Mouse (Mus musculus) spleen, postnatal 4 days (tissue): Measurements from ENCODE around the gene Meis3.
A peak's percentile ranks its signal among the peaks of the same experiment; 100 is the strongest.

Experiments
- DNase-seq, 2 experiments: peaks; one replicate each; pipeline ENCODE4 v3.0.0; 2022; ENCODE audit warnings: low spot score in 2 of 2

Meis3 gene

DNA sequence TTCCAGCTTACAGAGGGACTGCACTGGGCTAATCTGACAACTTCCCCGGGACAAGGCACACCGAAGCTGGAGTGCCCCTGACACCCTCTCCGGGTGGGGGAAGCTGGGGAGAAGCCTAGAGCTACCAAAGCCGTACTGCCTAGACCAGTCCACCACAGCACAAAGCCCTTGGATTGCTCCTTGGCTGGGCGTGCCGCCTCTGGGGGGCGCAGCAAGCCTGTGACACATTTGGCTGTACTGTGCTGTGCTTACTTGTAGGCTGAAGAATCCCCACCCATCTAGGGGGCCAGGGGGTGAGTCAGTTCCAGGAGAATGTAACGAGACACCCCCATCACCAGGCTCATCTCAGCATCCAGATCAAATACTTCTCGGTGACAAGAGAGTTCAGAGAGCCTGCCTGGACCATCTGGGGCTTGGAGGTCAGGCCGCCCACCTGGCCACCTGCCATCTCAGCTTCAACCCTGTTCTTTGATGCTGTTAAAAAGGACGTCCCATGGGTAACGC lies 36.0 kb downstream of the Meis3 start:
- no peak for DNase-seq

DNA sequence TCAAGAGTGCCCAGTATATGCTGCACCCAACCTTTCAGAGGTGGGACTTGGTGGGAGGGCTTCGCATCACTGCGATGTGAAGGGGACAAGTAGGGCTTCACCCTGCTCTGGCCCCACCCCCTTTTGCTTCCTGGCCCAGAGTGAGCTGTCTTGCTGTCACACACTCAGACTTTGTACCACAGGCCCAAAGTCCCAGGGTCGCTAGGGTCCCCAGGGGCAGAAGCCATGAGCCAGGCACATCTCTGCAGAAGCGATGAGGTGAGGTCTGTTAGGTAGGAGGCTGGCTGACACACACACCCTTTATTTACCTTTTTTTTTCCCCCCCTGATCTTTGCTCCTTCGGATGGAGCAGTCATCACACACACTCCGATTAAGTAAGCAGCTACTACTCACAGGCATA lies 38.3 kb downstream of the Meis3 start:
- no peak for DNase-seq

DNA sequence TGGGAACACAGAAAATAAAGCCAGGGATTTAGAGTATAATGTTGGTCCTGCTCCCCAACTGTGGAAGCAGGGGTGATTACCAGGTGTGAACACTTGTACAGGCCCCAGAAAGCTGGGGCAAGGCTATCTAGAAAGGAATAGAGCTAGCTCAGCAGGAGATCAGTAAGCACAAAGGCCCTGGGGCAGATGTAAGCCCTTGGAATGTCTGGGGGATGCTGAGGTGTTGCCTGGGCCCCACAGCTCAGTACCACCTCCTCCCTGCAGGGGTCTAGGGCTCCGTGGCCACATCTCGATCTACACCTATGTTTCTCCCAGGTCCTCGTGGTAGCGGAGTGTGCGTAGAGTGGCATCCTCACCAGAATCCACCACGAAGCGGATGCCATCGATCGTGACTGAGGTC lies 39.1 kb downstream of the Meis3 start:
- DNase-seq, result no peak

DNA sequence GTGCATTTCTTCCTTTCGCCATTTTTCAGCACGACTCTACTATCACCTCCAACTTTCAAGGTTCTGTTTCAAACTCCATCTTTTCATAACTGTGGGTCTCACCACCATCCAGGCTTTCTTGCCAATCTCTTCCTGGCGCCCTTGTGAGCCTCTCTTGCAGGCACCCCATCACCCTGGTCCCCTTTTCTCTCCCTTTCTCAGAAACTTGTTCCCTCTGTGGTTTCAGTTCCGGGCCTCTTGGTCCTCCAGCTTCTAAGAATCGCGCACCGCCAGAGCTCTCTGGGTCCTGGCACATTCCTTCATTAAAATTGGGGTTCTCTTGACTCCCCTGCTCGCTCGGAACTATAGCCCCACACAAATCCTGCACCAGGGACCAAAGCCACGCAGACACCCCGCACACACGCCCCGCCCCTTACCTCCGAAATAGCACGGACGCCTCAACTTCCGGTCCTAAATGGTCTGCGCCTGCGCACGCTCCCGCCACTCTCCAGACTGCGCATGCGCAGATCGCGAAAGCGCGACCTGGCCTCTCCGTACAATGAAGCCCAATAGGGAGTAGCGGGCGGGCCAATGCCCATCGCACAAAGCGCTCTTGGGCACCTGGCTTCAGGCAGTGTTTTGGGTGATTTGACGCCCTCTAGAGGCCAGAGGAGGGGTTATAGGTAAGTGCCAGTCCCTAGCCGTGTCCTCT lies 46.8 kb downstream of the Meis3 start, which contains the start of gene Dhx34:
Dhx34 (minus strand) TSS at position 456 of the 691 bp plus-strand sequence.
- peak; percentile 96 to 99 for DNase-seq

DNA sequence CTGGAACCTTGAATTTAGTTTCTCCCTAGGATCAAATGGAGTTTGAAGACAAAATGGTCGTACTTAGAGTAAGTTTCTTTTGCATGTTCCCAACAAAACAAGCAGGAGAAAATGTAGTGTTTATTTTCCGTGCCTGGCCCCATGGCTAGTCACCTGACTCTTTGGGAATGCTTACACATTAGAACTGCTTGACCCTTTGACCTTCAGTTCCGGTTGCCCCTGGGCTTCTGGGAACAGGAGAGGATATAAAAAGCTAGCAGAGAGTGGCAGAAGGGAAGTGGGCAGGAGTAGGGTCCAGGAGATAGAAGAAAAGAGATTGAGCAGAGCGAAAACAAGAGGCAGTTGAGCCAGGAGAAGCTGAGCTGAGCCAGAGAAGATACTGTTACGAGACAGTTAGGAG lies 55.0 kb downstream of the Meis3 start:
- DNase-seq, result no peak
